Mouse (Mus musculus): ENCODE data around the gene Slc25a22. TPM values are rescaled to one million over a fixed set of nuclear protein-coding genes. Genes with fewer than 3 reads are reported as not detected.

The Slc25a22 gene
- total RNA-seq, 2 experiments from 2014 or later: 5.3 to 15.5 TPM

- no peak for ATAC-seq (replicated peaks; ENCODE audit: poor library complexity)
Observed at GRCm38 (mm10) chr7:141436523-141436892, 1.2 kb downstream of the Slc25a22 start.

GRCm38 (mm10) chr7:141435856-141436522 lies 1.7 kb downstream of the Slc25a22 start:
- ATAC-seq (replicated peaks; ENCODE audit: poor library complexity): no peak

DNA sequence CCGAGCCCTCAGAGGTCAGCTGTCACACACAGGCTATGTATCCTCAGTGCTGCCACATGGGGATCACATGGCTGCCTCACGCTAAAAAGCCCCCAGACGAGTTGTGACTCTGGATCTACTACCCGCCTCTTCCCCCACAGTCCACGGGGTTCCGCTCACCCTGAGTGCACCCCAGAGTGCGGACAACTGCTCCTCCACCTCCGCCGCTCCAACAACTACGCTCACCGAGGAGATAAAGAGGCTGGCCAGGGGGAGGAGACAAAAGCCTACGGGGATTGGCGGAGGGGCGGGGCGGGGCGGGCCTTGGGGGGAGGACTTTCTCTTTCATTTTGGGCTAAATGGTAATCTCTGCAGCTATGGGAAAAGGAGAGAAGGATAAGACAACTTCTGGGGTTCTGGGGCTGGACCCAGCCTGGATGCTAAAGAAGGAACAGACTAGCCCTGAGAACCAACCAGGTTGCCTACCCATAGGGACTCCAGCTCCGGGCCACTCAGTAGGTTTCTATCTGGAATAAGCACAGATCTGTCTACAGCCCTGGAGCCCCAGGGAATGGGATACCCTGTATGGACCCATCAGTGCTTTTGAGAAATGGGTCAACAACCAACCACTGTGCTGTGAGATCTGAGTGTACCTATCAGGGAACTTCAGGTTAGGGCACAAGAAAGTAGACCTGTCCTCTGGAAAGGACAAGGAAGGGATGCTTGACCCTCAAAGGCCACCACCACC lies 2.4 kb downstream of the Slc25a22 start:
- peak; percentile 71 for ATAC-seq (replicated peaks; ENCODE audit: poor library complexity)

DNA sequence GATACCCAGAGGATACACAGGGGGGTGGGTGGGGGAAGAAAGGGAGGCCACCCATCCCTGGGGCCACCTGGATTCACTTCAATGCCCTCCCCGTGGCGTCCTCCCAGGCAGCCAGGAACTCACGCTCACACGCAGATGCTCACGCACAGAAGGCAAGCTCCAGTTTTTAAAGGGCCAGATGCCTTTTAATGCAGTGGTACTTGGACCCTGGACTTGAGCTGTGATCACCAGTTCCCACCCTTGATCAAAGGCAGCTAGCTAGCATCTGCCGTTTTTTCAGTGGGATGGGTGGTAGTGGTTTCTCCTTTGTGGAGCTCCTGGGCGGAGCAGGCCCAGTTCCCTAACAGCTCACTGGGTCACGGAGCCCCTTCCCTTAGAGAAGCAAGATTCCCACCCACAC lies 3.2 kb downstream of the Slc25a22 start:
- no peak for ATAC-seq (replicated peaks; ENCODE audit: poor library complexity)

DNA sequence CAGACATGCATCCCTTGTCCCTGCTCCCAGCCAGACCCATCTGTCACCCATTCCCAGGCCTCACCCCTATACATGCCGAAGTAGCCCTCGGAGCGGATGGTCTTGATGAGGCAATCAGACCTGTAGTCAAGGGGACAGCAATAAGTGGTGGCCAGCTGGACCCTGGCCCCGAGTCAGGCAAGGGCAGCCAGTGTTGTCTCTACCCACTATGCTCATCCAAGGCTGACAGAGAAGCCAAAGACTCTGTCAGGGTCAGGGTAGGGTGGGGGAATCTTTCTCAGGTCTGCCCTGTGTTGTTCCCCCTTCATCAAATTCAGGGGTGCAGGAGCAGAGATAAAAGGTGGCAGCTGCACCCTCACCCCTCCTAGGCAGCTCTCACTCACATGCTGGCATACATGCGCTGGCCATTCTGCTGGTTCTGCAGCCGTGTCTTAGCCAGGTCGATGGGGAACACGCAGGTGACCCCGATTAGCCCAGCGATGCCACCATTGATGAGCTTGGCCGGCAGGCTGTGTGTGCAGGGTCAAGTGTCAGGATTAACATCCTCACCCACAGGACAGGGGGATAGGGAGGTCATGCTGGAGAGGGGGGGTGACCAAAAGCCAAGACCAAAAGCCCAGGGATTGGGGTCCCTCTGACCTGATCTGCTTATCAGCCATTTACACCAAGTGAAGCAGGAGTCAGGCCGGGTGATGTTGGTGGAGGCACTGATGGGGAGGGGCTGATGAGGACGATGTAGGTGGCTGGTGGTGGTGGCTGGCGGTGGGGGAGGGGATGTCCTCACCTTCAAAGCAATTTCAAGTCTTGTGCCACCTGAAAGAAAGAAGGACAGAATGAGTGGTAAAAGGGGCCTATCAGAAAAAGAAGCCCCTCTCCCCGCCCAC lies 3.9 kb downstream of the Slc25a22 start:
- no peak for ATAC-seq (replicated peaks; ENCODE audit: poor library complexity)

- ATAC-seq (replicated peaks; ENCODE audit: poor library complexity): no peak
Observed at GRCm38 (mm10) chr7:141432741-141433516, 4.8 kb downstream of the Slc25a22 start.

DNA sequence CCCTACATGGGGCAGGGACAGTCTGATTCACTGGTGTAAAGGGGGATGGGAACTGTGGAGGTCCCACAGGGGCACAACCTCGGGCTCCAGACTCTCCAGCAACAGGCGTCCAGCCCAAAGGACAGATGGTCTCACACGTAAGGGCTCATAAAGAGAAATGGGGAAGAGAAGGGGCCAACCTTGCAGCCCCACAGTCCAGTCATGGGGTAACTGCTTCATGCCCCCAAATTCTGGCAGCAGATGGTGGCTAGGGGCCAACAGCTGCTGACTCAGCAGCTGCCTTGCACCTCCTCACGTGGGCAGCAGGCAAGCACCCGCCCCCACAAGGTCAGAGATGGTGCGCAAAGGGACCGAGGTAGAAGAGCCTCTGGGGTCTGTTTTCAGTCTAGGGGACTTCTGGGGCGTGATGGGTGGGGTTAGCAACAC lies 5.5 kb downstream of the Slc25a22 start:
- no peak for ATAC-seq (replicated peaks; ENCODE audit: poor library complexity)

DNA sequence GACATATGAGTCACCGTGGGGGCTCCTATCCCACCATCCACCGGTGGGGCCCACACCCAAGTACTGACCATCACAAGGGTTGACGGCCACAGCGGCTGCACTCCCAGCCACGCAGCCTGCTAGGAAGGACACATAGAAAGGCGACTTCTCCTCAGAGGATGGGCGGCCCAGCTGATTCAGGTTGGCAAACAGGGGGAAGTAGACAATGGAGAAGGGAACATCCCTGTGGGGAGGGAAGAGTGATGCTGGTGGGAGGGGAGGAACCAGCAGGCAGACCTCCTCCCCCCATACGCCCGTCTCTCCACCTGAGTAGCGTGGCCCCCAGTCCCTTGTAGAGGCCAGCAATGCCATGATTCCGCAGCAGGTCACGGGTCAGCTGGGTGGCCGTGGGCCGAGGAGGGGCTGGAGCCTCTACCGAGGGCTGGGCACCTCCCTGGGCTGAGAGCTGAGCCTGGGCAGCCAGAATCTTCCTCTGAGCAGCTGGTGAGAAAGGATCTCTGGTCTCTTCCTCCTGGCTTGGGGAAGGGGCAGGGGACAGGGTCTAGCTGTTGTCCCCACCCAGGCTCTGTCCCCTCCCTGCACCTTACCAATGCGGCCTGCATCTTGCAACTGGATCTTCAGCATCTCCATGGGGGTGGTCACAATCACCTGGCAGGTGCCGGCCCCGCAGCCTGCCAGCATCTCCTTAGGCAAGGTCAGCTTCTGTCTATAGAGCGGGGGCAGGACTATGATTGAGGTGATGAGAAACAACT lies 6.1 kb downstream of the Slc25a22 start:
- ATAC-seq (replicated peaks; ENCODE audit: poor library complexity): no peak

DNA sequence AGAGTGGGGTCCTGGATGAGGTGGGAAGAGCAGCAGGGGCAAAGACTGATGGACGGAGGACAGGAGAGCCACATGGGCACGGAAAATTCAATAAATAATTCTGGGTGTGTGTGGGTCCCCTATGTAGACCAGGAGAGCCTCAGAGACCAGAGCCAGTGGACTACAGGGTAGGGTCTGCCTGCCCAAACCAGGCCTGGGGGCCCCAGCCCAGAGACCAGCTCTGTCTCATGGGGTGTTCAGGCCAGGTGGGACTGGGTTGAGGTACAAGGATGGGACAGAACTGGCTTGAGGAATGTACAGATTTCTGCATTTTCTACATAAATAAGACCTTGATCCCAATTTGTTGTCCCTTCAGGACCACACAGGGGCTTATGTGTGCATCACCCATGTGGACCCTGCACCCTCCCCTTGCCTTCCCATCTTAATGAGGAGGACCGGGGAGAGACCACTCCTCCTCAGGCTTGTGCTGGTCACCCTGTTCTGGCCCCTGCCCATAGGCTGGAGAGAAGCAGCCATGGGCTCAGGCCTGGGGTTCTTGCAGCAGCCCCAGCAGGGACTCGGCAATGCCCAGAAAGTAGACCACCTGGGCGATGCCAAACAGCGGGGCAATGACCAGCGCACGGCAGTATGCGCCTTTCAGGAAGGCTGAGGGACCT lies 7.0 kb downstream of the Slc25a22 start:
- ATAC-seq (replicated peaks; ENCODE audit: poor library complexity): no peak

GRCm38 (mm10) chr7:141429840-141430584 lies 7.7 kb downstream of the Slc25a22 start:
- ATAC-seq (replicated peaks; ENCODE audit: poor library complexity): no peak

GRCm38 (mm10) chr7:141429310-141429709 lies 8.4 kb downstream of the Slc25a22 start, which contains the start of gene Cend1:
Gene Cend1 (minus strand): TSS chr7:141429491.
- ATAC-seq (replicated peaks; ENCODE audit: poor library complexity): peak; percentile 34; the same call in 1 of the 2 replicates

DNA sequence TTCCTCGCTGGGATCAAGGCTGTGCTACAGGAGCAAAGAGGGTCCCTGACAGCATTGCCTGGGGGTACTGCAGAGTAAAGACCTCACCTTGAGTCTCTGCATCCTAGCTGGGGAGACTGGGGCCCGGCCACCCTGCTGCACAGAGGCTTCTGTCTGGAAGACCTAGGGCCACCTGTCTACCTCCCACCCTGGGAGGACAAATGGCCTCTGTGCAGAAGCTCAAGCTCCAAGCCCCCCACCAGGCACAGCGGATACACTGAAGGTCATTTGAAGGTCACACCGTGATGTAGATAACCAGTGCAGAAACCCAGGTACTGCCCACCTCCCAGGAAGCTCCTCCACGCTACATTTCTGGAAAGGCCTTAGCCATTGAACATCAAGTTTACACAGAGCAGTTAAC lies 9.0 kb downstream of the Slc25a22 start:
- ATAC-seq (replicated peaks; ENCODE audit: poor library complexity): no peak

- ATAC-seq (replicated peaks; ENCODE audit: poor library complexity): peak; percentile 41; the same call in 1 of the 2 replicates
Observed at GRCm38 (mm10) chr7:141426948-141427730, 10.6 kb downstream of the Slc25a22 start.

DNA sequence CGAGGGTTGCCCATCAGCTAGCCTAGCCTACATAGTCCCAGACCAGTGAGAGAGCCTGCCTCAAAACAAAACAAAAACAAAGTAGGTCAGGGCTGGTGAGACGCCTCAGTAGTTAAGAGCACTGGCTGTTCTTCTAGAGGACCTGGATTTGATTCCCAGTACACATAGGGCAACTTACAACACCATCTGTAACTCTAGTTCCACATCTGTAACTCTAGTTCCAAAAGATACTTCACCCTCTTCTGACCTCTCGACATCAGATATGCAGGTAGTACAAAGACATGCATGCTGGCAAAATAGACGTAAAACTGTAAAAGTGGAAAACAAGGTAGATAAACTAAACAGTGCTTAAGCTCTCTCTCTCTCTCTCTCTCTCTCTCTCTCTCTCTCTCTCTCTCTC lies 13.9 kb downstream of the Slc25a22 start:
- no peak for ATAC-seq (replicated peaks; ENCODE audit: poor library complexity)

DNA sequence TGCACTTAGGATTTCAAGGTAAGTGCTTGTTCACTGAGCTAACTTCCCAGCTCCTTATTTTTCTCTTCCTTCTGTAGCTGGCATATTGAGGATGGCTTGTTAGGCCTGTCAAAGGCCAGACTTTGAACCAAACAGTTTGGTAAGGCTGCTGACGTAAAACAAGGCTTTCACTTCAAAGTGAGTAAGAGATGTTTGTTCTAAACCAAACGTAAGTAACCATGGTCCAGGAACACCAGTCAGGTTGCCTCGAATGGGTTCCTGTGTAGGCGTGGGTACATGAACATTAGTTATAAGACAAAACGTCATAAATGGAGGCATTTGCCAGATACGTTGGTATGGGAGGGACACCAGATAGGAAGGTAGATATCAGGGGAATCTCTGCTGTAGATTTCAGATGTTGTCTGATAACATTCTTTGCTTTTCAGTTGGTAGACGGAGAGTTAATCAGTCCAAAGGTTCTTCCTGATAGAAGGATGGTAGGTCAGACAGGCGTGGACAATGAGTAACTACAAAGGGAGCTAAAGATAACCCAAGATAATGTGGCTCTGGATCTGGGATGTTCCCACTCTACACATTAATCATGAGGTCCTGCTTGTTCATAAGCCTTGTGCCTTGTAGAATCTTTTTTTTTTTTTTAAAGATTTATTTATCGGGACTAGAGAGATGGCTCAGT lies 17.5 kb downstream of the Slc25a22 start:
- no peak for ATAC-seq (replicated peaks; ENCODE audit: poor library complexity)

DNA sequence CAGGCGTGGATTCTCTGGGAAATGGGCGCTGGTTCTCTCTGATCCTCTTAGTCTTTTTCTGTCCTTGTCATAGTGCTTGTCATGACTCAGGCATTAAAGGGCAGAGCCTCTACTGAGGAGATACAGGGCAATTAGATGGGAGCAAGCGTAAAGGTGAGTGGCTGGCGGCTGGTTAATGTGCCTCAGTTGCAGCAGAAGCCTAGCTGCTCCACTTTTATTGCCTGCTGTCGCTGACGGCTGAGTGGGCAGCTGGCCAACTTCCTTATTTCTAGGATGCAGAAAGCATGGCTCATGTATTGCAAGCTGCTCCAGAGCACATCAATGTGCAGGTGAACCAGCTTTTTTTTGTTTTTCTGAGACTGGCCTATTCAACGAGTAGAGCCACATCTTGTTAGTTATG lies 18.7 kb downstream of the Slc25a22 start:
- ATAC-seq (replicated peaks; ENCODE audit: poor library complexity): no peak
